Comparison of ENCODE assay signal across 7 mouse cellular contexts in genomic region chr12:111813111-111813765, GRCm38 (mm10). TPM values are rescaled to one million over a fixed set of nuclear protein-coding genes. Genes with fewer than 3 reads are reported as not detected.
DNase-seq lines count a peak whose midpoint lies in the region; ATAC-seq lines count a peak whose summit lies in the region.

No protein-coding gene starts in this region.

- no peak for ATAC-seq in forebrain, embryonic 16.5 days
- no peak for ATAC-seq in liver, embryonic 13.5 days (ENCODE audit: low read depth)
- no peak for ATAC-seq in stomach, embryonic 15.5 days (ENCODE audit: insufficient read depth, low FRiP score, low read depth)

- peak; percentile 27 for DNase-seq in retina, embryonic 14.5 days (ENCODE audit: low spot score)
- no peak for DNase-seq in retina, postnatal 1 day
- DNase-seq in adrenal gland, postnatal 36 days, result peak; percentile 74 to 79
- no peak for DNase-seq in liver, embryonic 13.5 days
- no peak for DNase-seq in frontal cortex, postnatal 36 days (ENCODE audit: low spot score in 2 of 2)

- H3K4me1 ChIP-seq in forebrain, embryonic 16.5 days (replicated peaks; ENCODE audit: control insufficient read depth, insufficient read depth, low read length), result peaks cover 33% of the 10 kb centered on the region
- peaks cover 83% of the 10 kb centered on the region for H3K4me1 ChIP-seq in liver, embryonic 13.5 days (replicated peaks)
- H3K4me1 ChIP-seq in stomach, embryonic 15.5 days, result peaks cover 53% of the 10 kb centered on the region

- peak overlapping the region; percentile 54 for H3K9ac ChIP-seq in forebrain, embryonic 16.5 days (replicated peaks; ENCODE audit: low read depth, low read length)
- peak overlapping the region; percentile 84 for H3K9ac ChIP-seq in liver, embryonic 13.5 days
- peak overlapping the region; percentile 55 for H3K9ac ChIP-seq in stomach, embryonic 15.5 days

- H3K27me3 ChIP-seq in forebrain, embryonic 16.5 days (replicated peaks; ENCODE audit: control insufficient read depth, insufficient read depth, low read length), result no peaks in the 10 kb centered on the region
- no peaks in the 10 kb centered on the region for H3K27me3 ChIP-seq in liver, embryonic 13.5 days
- H3K27me3 ChIP-seq in stomach, embryonic 15.5 days (replicated peaks), result no peaks in the 10 kb centered on the region

- 2% methylated on average over 27 of the region's 27 CpGs for WGBS in forebrain, embryonic 16.5 days
- WGBS in liver, embryonic 13.5 days (ENCODE audit: insufficient replicate concordance), result 4% methylated on average over 27 of the region's 27 CpGs
- 3% methylated on average over 27 of the region's 27 CpGs for WGBS in stomach, embryonic 15.5 days

- peak overlapping the region; percentile 79 for H3K4me3 ChIP-seq in forebrain, embryonic 16.5 days (replicated peaks; ENCODE audit: low read length)
- peak overlapping the region; percentile 82 for H3K4me3 ChIP-seq in liver, embryonic 13.5 days (replicated peaks)
- peak overlapping the region; percentile 67 for H3K4me3 ChIP-seq in stomach, embryonic 15.5 days (replicated peaks)

- no peak overlapping the region for H3K27ac ChIP-seq in forebrain, embryonic 16.5 days (ENCODE audit: low read length)
- peak overlapping the region; percentile 77 for H3K27ac ChIP-seq in liver, embryonic 13.5 days
- 0 out of 2 replicates have a peak overlapping the region, but pooled peaks have one; percentile 52 for H3K27ac ChIP-seq in stomach, embryonic 15.5 days

- peaks cover 3% of the 10 kb centered on the region for H3K36me3 ChIP-seq in forebrain, embryonic 16.5 days (ENCODE audit: control insufficient read depth, insufficient read depth)
- H3K36me3 ChIP-seq in liver, embryonic 13.5 days, result peaks cover 37% of the 10 kb centered on the region
- H3K36me3 ChIP-seq in stomach, embryonic 15.5 days, result no peaks in the 10 kb centered on the region

- no peaks in the 10 kb centered on the region for H3K9me3 ChIP-seq in forebrain, embryonic 16.5 days (ENCODE audit: control insufficient read depth, low read length)
- no peaks in the 10 kb centered on the region for H3K9me3 ChIP-seq in liver, embryonic 13.5 days (replicated peaks)
- H3K9me3 ChIP-seq in stomach, embryonic 15.5 days, result no peaks in the 10 kb centered on the region

- peak overlapping the region; percentile 86 for H3K4me2 ChIP-seq in forebrain, embryonic 16.5 days (ENCODE audit: low read length)
- H3K4me2 ChIP-seq in liver, embryonic 13.5 days, result peak overlapping the region; percentile 93
- H3K4me2 ChIP-seq in stomach, embryonic 15.5 days, result peak overlapping the region; percentile 90

RNA-seq across cellular contexts. Expression of gene Xrcc3, which starts 0.4 kb away (rescaled TPM):
- 10 to 100 TPM; 14.9 to 18.6 TPM for total RNA-seq in adrenal gland, postnatal 36 days (2021)
- polyA plus RNA-seq in forebrain, embryonic 16.5 days (2015; fragmentation: Nextera tagmentation; extraction: Ambion mirVana), result 3.3 and 4.5 TPM in 2 replicates
- polyA plus RNA-seq in liver, embryonic 13.5 days (2015; fragmentation: Nextera tagmentation; extraction: Ambion mirVana), result 3.9 and 5.1 TPM in 2 replicates
- 7.2 and 8.5 TPM in 2 replicates for polyA plus RNA-seq in stomach, embryonic 15.5 days (2015; fragmentation: Nextera tagmentation; extraction: Ambion mirVana)

RNA-seq across cellular contexts. Expression of gene Zfyve21, which starts 0.7 kb away (rescaled TPM):
- total RNA-seq in adrenal gland, postnatal 36 days (2021), result 100 to 1,000 TPM in 1 of 2 experiments, 10 to 100 TPM in 1; 96.9 to 101 TPM
- polyA plus RNA-seq in forebrain, embryonic 16.5 days (2015; fragmentation: Nextera tagmentation; extraction: Ambion mirVana), result 37.6 and 40.1 TPM in 2 replicates
- 53.3 and 54.7 TPM in 2 replicates for polyA plus RNA-seq in liver, embryonic 13.5 days (2015; fragmentation: Nextera tagmentation; extraction: Ambion mirVana)
- polyA plus RNA-seq in stomach, embryonic 15.5 days (2015; fragmentation: Nextera tagmentation; extraction: Ambion mirVana), result 134 and 140 TPM in 2 replicates

RNA-seq across cellular contexts. Expression of gene Klc1, which starts 54.6 kb away (rescaled TPM):
- 100 to 1,000 TPM in 1 of 2 experiments, 10 to 100 TPM in 1; 94.0 to 130 TPM for total RNA-seq in adrenal gland, postnatal 36 days (2021)
- 460 and 493 TPM in 2 replicates for polyA plus RNA-seq in forebrain, embryonic 16.5 days (2015; fragmentation: Nextera tagmentation; extraction: Ambion mirVana)
- polyA plus RNA-seq in liver, embryonic 13.5 days (2015; fragmentation: Nextera tagmentation; extraction: Ambion mirVana), result 22.5 and 24.0 TPM in 2 replicates
- polyA plus RNA-seq in stomach, embryonic 15.5 days (2015; fragmentation: Nextera tagmentation; extraction: Ambion mirVana), result 97.8 and 113 TPM in 2 replicates

Comparison
In these comparisons a context has a peak if more than half of its experiments do, and no peak if none do; other contexts are left out.
1. DNase-seq: peak in retina, embryonic 14.5 days (single experiment) and adrenal gland, postnatal 36 days (2 of 2); none in retina, postnatal 1 day (single experiment), liver, embryonic 13.5 days (single experiment) and frontal cortex, postnatal 36 days (0 of 2).
2. Peak in every context shown above with its lines, with median percentiles within 50 percentile points of each other: H3K4me2 ChIP-seq, H3K4me3 ChIP-seq and H3K9ac ChIP-seq.